Comparison of ENCODE assay signal across 8 mouse cellular contexts in genomic region chr13:43302651-43303160, GRCm38 (mm10). TPM values are rescaled to one million over a fixed set of nuclear protein-coding genes. Genes with fewer than 3 reads are reported as not detected.
A peak's percentile ranks its signal among the peaks of the same experiment; 100 is the strongest.
DNase-seq lines count a peak whose midpoint lies in the region; ATAC-seq lines count a peak whose summit lies in the region.

No protein-coding gene starts in this region.

- peak overlapping the region; percentile 98 for H3K4me2 ChIP-seq in heart, embryonic 15.5 days
- H3K4me2 ChIP-seq in liver, embryonic 13.5 days: peak overlapping the region; percentile 92

- no peak for ATAC-seq in CD4-positive, CD25-positive, alpha-beta regulatory T cell, adult 4 months
- no peak for ATAC-seq in megakaryocyte, adult 5-6 weeks (ENCODE audit: poor library complexity, severe bottlenecking)
- ATAC-seq in heart, embryonic 15.5 days (replicated peaks; ENCODE audit: insufficient number of reproducible peaks, insufficient read depth, low FRiP score, low read depth): no peak
- no peak for ATAC-seq in liver, embryonic 13.5 days (ENCODE audit: low read depth)

- H3K4me3 ChIP-seq in megakaryocyte, embryonic 14.5 days (replicated peaks): peak overlapping the region; percentile 94
- H3K4me3 ChIP-seq in heart, embryonic 15.5 days: peak overlapping the region; percentile 68
- peak overlapping the region; percentile 67 for H3K4me3 ChIP-seq in liver, embryonic 13.5 days (replicated peaks)

- H3K9me3 ChIP-seq in megakaryocyte, embryonic 14.5 days: no peaks in the 10 kb centered on the region
- H3K9me3 ChIP-seq in heart, embryonic 15.5 days (replicated peaks): no peaks in the 10 kb centered on the region
- no peaks in the 10 kb centered on the region for H3K9me3 ChIP-seq in liver, embryonic 13.5 days (replicated peaks)

- H3K27ac ChIP-seq in heart, embryonic 15.5 days: peak overlapping the region; percentile 92
- H3K27ac ChIP-seq in liver, embryonic 13.5 days: no peak overlapping the region

- H3K27me3 ChIP-seq in megakaryocyte, embryonic 14.5 days (replicated peaks): no peaks in the 10 kb centered on the region
- 0 out of 2 replicates have a peak, but pooled peaks cover 3% of the 10 kb centered on the region for H3K27me3 ChIP-seq in heart, embryonic 15.5 days
- peaks cover 71% of the 10 kb centered on the region for H3K27me3 ChIP-seq in liver, embryonic 13.5 days

- under 1% methylated on average over 19 of the region's 19 CpGs for WGBS in heart, embryonic 15.5 days
- WGBS in liver, embryonic 13.5 days (ENCODE audit: insufficient replicate concordance): 1% methylated on average over 19 of the region's 19 CpGs

- peak; percentile 53 for DNase-seq in CD4-positive, CD25-positive, alpha-beta regulatory T cell, adult 2 months (ENCODE audit: low read depth, low spot score)
- no peak for DNase-seq in liver, embryonic 13.5 days
- peak; percentile 11 for DNase-seq in retina, postnatal 7 days (ENCODE audit: low read depth, low spot score)
- DNase-seq in adrenal gland, postnatal 14 days: no peak

- peaks cover 71% of the 10 kb centered on the region for H3K4me1 ChIP-seq in megakaryocyte, embryonic 14.5 days
- H3K4me1 ChIP-seq in heart, embryonic 15.5 days (replicated peaks): peaks cover 44% of the 10 kb centered on the region
- peaks cover 47% of the 10 kb centered on the region for H3K4me1 ChIP-seq in liver, embryonic 13.5 days (replicated peaks)

- peaks cover 36% of the 10 kb centered on the region for H3K36me3 ChIP-seq in megakaryocyte, embryonic 14.5 days (replicated peaks; ENCODE audit: low read length)
- no peaks in the 10 kb centered on the region for H3K36me3 ChIP-seq in heart, embryonic 15.5 days
- H3K36me3 ChIP-seq in liver, embryonic 13.5 days: no peaks in the 10 kb centered on the region

- H3K9ac ChIP-seq in heart, embryonic 15.5 days: peak overlapping the region; percentile 72
- peak overlapping the region; percentile 75 for H3K9ac ChIP-seq in liver, embryonic 13.5 days

RNA-seq across cellular contexts. Expression of gene Gfod1, which starts 1.3 kb away (rescaled TPM):
- 1 to 10 TPM; 1.8 to 4.2 TPM for polyA plus RNA-seq in CD4-positive, CD25-positive, alpha-beta regulatory T cell, adult 4 months (2017; shearing (Covaris generic))
- polyA plus RNA-seq in megakaryocyte, embryonic 14.5 days (2012; ENCODE audit: insufficient read depth, low replicate concordance): 5.5 and 23.4 TPM in 2 replicates
- total RNA-seq in megakaryocyte, adult 5-6 weeks (2015): 10.8 and 16.8 TPM in 2 replicates
- total RNA-seq in megakaryocyte, adult 5-6 weeks (2017): 4.9 and 7.2 TPM in 2 replicates
- polyA plus RNA-seq in heart, embryonic 15.5 days (2015; fragmentation: Nextera tagmentation; extraction: Ambion mirVana): 0.73 and 0.81 TPM in 2 replicates
- 0.15 TPM in 2 replicates for polyA plus RNA-seq in liver, embryonic 13.5 days (2015; fragmentation: Nextera tagmentation; extraction: Ambion mirVana)
- 10.5 and 11.0 TPM in 2 replicates for total RNA-seq in adrenal gland, postnatal 14 days (2021)

Comparison
In these comparisons a context has a peak if more than half of its experiments do, and no peak if none do; other contexts are left out.
1. DNase-seq: peak in CD4-positive, CD25-positive, alpha-beta regulatory T cell, adult 2 months (single experiment) and retina, postnatal 7 days (single experiment); none in liver, embryonic 13.5 days (single experiment) and adrenal gland, postnatal 14 days (single experiment).
2. Peak in every context shown above with its lines, with median percentiles within 50 percentile points of each other: H3K4me3 ChIP-seq.